Mouse (Mus musculus) spleen, postnatal 10 days (tissue): Measurements from ENCODE around the gene Olfr557.

Source experiments
- DNase-seq, 2 experiments: peaks; one replicate each; pipeline ENCODE4 v3.0.0; 2021 to 2022; ENCODE audit warnings: low spot score in 2 of 2

The Olfr557 gene

GRCm38 (mm10) chr7:102695358-102696125 is at the start of gene Olfr557:
TSS of gene Olfr557 (plus strand) at chr7:102695910.
- DNase-seq, result peak in 1 of 2 experiments; percentile 49

- DNase-seq, result no peak
Measured at GRCm38 (mm10) chr7:102658523-102658922, 37.2 kb upstream of the Olfr557 start, which contains the start of gene Olfr555. TSS of gene Olfr555 (plus strand) at chr7:102658823.

- DNase-seq, result no peak
Measured at GRCm38 (mm10) chr7:102664599-102664998, 31.1 kb upstream of the Olfr557 start, which contains the start of gene Olfr556. TSS of gene Olfr556 (plus strand) at chr7:102664899.

- DNase-seq, result no peak
Measured at GRCm38 (mm10) chr7:102665378-102665777, 30.3 kb upstream of the Olfr557 start.

GRCm38 (mm10) chr7:102676225-102676624 is 19.5 kb upstream of the Olfr557 start:
- no peak for DNase-seq

GRCm38 (mm10) chr7:102681916-102682315 is 13.8 kb upstream of the Olfr557 start:
- DNase-seq, result no peak

- peak; percentile 57 to 87 for DNase-seq
Measured at GRCm38 (mm10) chr7:102686944-102687501, 8.7 kb upstream of the Olfr557 start, which contains the start of gene Trim68. TSS of gene Trim68 (minus strand) at chr7:102687327.

GRCm38 (mm10) chr7:102698461-102698860 is 2.8 kb downstream of the Olfr557 start:
- no peak for DNase-seq

GRCm38 (mm10) chr7:102701915-102702314 is 6.2 kb downstream of the Olfr557 start, which contains the start of gene Olfr558:
TSS of gene Olfr558 (plus strand) at chr7:102702215.
- no peak for DNase-seq

- no peak for DNase-seq
Measured at GRCm38 (mm10) chr7:102718970-102719369, 23.3 kb downstream of the Olfr557 start, which contains the start of gene Olfr33. TSS of gene Olfr33 (minus strand) at chr7:102719070.

GRCm38 (mm10) chr7:102727391-102727790 is 31.7 kb downstream of the Olfr557 start, which contains the start of gene Olfr559:
TSS of gene Olfr559 (minus strand) at chr7:102727491.
- no peak for DNase-seq

- DNase-seq, result no peak
Measured at GRCm38 (mm10) chr7:102733793-102734192, 38.1 kb downstream of the Olfr557 start.

- no peak for DNase-seq
Measured at GRCm38 (mm10) chr7:102737705-102738104, 42.0 kb downstream of the Olfr557 start.
